9 mouse cellular contexts compared by ENCODE assay signal in the genomic region with DNA sequence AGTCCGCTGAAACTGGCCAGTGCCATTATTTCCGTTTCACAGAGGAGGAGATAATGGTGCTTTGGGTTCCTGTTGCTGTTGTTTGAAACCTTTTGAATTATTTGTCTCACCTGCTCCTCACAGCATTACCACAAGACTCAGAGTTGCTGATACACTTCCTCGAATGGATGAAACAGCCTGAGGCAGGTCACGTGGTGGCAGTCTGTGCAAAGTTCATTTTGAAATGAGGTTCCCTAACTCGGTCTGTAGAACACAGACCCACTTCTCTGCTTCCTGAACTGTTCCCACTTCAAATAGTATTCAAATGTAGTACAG. TPM values are rescaled to one million over a fixed set of nuclear protein-coding genes. Genes with fewer than 3 reads are reported as not detected.
DNase-seq lines count a peak whose midpoint lies in the region; ATAC-seq lines count a peak whose summit lies in the region.
"Had no signal": no experiment of that assay in that cellular context is flagged by ENCODE, and none has a peak within 500 bp of the region (broad histone marks: within the 10 kb centered on the region; RNA-seq: fewer than 3 reads in every experiment).

No protein-coding gene starts in this region.

- H3K27me3 ChIP-seq in hindbrain, embryonic 11.5 days (ENCODE audit: control insufficient read depth, insufficient read depth, low read length), result no peaks in the 10 kb centered on the region
- H3K27me3 ChIP-seq in limb, embryonic 13.5 days, result peaks cover 14% of the 10 kb centered on the region
- no peaks in the 10 kb centered on the region for H3K27me3 ChIP-seq in midbrain, embryonic 12.5 days
- H3K27me3 ChIP-seq: Patski had no signal

- H3K9ac ChIP-seq in hindbrain, embryonic 11.5 days (ENCODE audit: low read depth, low read length), result peak overlapping the region; percentile 47
- peak overlapping the region; percentile 70 for H3K9ac ChIP-seq in limb, embryonic 13.5 days
- peak overlapping the region; percentile 46 for H3K9ac ChIP-seq in midbrain, embryonic 12.5 days (replicated peaks)

- no peaks in the 10 kb centered on the region for H3K36me3 ChIP-seq in hindbrain, embryonic 11.5 days (ENCODE audit: control insufficient read depth, insufficient read depth, low read length)
- H3K36me3 ChIP-seq in limb, embryonic 13.5 days, result no peaks in the 10 kb centered on the region
- no peaks in the 10 kb centered on the region for H3K36me3 ChIP-seq in midbrain, embryonic 12.5 days

- ATAC-seq in hindbrain, embryonic 11.5 days (ENCODE audit: low FRiP score), result peak; percentile 18
- no peak; the same call in 1 of the 2 replicates for ATAC-seq in limb, embryonic 13.5 days (ENCODE audit: low FRiP score, low read depth)
- ATAC-seq in midbrain, embryonic 12.5 days (ENCODE audit: low FRiP score, low read depth), result no peak

- 20% methylated on average over 5 of the region's 5 CpGs for WGBS in hindbrain, embryonic 11.5 days
- 10% methylated on average over 5 of the region's 5 CpGs for WGBS in limb, embryonic 13.5 days
- WGBS in midbrain, embryonic 12.5 days, result 13% methylated on average over 5 of the region's 5 CpGs

- H3K4me1 ChIP-seq in hindbrain, embryonic 11.5 days (replicated peaks; ENCODE audit: control insufficient read depth, insufficient read depth, low read length), result 0 out of 2 replicates have a peak, but pooled peaks cover 3% of the 10 kb centered on the region
- H3K4me1 ChIP-seq in limb, embryonic 13.5 days, result peaks cover 16% of the 10 kb centered on the region
- peaks cover 15% of the 10 kb centered on the region for H3K4me1 ChIP-seq in midbrain, embryonic 12.5 days

- peak; percentile 46 for DNase-seq in embryo, embryonic 10.5 days (ENCODE audit: low spot score)
- no peak for DNase-seq in embryo, embryonic 9.5 days (ENCODE audit: extremely low spot score)
- DNase-seq in c-Kit-positive CD71-positive TER-119-positive erythroid progenitor cells, embryonic 14.5 days (ENCODE audit: low spot score), result peak; percentile 5
- DNase-seq in hindbrain, embryonic 11.5 days (ENCODE audit: low spot score), result peak; percentile 41
- peak; percentile 61 for DNase-seq in thymus, postnatal 25 days
- no peak for DNase-seq in right cerebral cortex, postnatal 14 days

- peak overlapping the region; percentile 58 for H3K4me3 ChIP-seq in hindbrain, embryonic 11.5 days (ENCODE audit: low read depth, low read length)
- peak overlapping the region; percentile 59 for H3K4me3 ChIP-seq in limb, embryonic 13.5 days
- H3K4me3 ChIP-seq in midbrain, embryonic 12.5 days, result peak overlapping the region; percentile 52

- H3K9me3 ChIP-seq in hindbrain, embryonic 11.5 days (ENCODE audit: control insufficient read depth, low read length), result no peaks in the 10 kb centered on the region
- no peaks in the 10 kb centered on the region for H3K9me3 ChIP-seq in limb, embryonic 13.5 days
- H3K9me3 ChIP-seq in midbrain, embryonic 12.5 days, result no peaks in the 10 kb centered on the region

- peak overlapping the region; percentile 81 for H3K4me2 ChIP-seq in hindbrain, embryonic 11.5 days (replicated peaks; ENCODE audit: low read depth, low read length)
- peak overlapping the region; percentile 95 for H3K4me2 ChIP-seq in limb, embryonic 13.5 days (replicated peaks)
- H3K4me2 ChIP-seq in midbrain, embryonic 12.5 days (replicated peaks), result peak overlapping the region; percentile 79

- no peak overlapping the region for H3K27ac ChIP-seq in hindbrain, embryonic 11.5 days (ENCODE audit: low read depth, low read length)
- H3K27ac ChIP-seq in limb, embryonic 13.5 days, result peak overlapping the region; percentile 75; the same call in 1 of the 2 replicates
- H3K27ac ChIP-seq in midbrain, embryonic 12.5 days (replicated peaks), result peak overlapping the region; percentile 54

RNA-seq across cellular contexts. Expression of gene Plcxd2, which starts 0.8 kb away (rescaled TPM):
- polyA plus RNA-seq in hindbrain, embryonic 11.5 days (2014; fragmentation: Nextera tagmentation; extraction: Ambion mirVana), result 3.9 and 4.3 TPM in 2 replicates
- 2.3 and 2.7 TPM in 2 replicates for polyA plus RNA-seq in limb, embryonic 13.5 days (2015; fragmentation: Nextera tagmentation; extraction: Ambion mirVana)
- polyA plus RNA-seq in midbrain, embryonic 12.5 days (2016; fragmentation: Nextera tagmentation; extraction: Ambion mirVana), result 5.6 and 5.9 TPM in 2 replicates

RNA-seq across cellular contexts. Expression of gene Phldb2, which starts 57.5 kb away (rescaled TPM):
- 25.9 and 31.5 TPM in 2 replicates for polyA plus RNA-seq in hindbrain, embryonic 11.5 days (2014; fragmentation: Nextera tagmentation; extraction: Ambion mirVana)
- 76.8 and 77.8 TPM in 2 replicates for polyA plus RNA-seq in limb, embryonic 13.5 days (2015; fragmentation: Nextera tagmentation; extraction: Ambion mirVana)
- polyA plus RNA-seq in midbrain, embryonic 12.5 days (2016; fragmentation: Nextera tagmentation; extraction: Ambion mirVana), result 33.4 and 42.6 TPM in 2 replicates

Comparison
In these comparisons a context has a peak if more than half of its experiments do, and no peak if none do; other contexts are left out.
1. DNase-seq: peak in embryo, embryonic 10.5 days (single experiment), c-Kit-positive CD71-positive TER-119-positive erythroid progenitor cells, embryonic 14.5 days (single experiment), hindbrain, embryonic 11.5 days (single experiment) and thymus, postnatal 25 days (single experiment); none in embryo, embryonic 9.5 days (single experiment) and right cerebral cortex, postnatal 14 days (single experiment).
2. Peak in every context shown above with its lines, with median percentiles within 50 percentile points of each other: H3K4me2 ChIP-seq, H3K4me3 ChIP-seq and H3K9ac ChIP-seq.